Mouse (Mus musculus): Measurements from ENCODE around the gene Magoh. TPM values are rescaled to one million over a fixed set of nuclear protein-coding genes. Genes with fewer than 3 reads are reported as not detected.

Gene Magoh
- polyA plus RNA-seq, 1 experiment, result 90.0 TPM

GRCm38 (mm10) chr4:107844971-107845370 lies 34.6 kb upstream of the Magoh start:
- TF ChIP-seq USF1 (IDR thresholded peaks at IDR 0.05; ENCODE audit: low read depth), result no peak
- no peak for TF ChIP-seq MYOD1 (IDR thresholded peaks at IDR 0.05; ENCODE audit: control insufficient read depth in 1 of 3, insufficient read length in 2 of 3, low read depth in 2 of 3)
- no peak for TF ChIP-seq MYOG (IDR thresholded peaks at IDR 0.05; ENCODE audit: control insufficient read depth in 1 of 3, insufficient read depth in 1 of 3, insufficient read length in 2 of 3, low read depth in 2 of 3)
- no peak for TF ChIP-seq MAX (IDR thresholded peaks at IDR 0.05; ENCODE audit: low read depth)
- TF ChIP-seq E2F4 (IDR thresholded peaks at IDR 0.05; ENCODE audit: insufficient read depth), result no peak
- TF ChIP-seq SRF (IDR thresholded peaks at IDR 0.05; ENCODE audit: control insufficient read depth, insufficient read length, low read depth), result no peak
- TF ChIP-seq TCF12 (IDR thresholded peaks at IDR 0.05; ENCODE audit: insufficient read depth, poor library complexity, severe bottlenecking), result no peak
- no peak for TF ChIP-seq POLR2A (IDR thresholded peaks at IDR 0.05; ENCODE audit: insufficient read length, low read depth)
- TF ChIP-seq CEBPB (IDR thresholded peaks at IDR 0.05; ENCODE audit: insufficient read depth, poor library complexity, severe bottlenecking), result no peak
- no peak for TF ChIP-seq REST (IDR thresholded peaks at IDR 0.05; ENCODE audit: insufficient read depth, insufficient read length)
- no peak for TF ChIP-seq POLR2AphosphoS2 (IDR thresholded peaks at IDR 0.05; ENCODE audit: insufficient read length, low read depth)
- H3K4me3 ChIP-seq, result no peak overlapping the region
- H3K27me3 ChIP-seq (ENCODE audit: control insufficient read depth, insufficient read depth, insufficient read length), result no peaks in the 10 kb centered on the region
- H3K4me2 ChIP-seq (ENCODE audit: low read depth), result no peak overlapping the region
- H3K36me3 ChIP-seq (ENCODE audit: control insufficient read depth, insufficient read depth), result no peaks in the 10 kb centered on the region
- no peak overlapping the region for H3ac ChIP-seq (ENCODE audit: control insufficient read depth, insufficient read length)
- no peaks in the 10 kb centered on the region for H3K79me2 ChIP-seq (ENCODE audit: control insufficient read depth, insufficient read depth)

DNA sequence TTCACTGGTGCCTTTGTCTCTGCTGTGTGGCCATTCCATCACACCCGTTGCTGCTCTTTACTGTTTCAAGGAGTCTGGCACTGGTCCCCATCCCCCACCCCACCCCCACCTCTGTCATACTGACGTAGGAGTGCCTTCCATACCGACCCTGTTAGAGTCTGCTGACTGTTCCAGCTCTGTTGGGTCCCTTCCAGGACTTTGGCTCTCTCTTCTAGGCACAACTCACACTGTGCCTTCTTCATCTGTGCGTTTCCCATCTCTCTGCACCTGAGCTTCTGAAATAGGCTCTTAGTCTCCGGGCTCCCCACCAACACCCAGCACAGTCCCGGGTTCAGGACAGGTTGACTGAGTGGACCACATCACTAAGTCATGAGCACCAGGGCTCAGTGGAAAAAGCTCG lies 32.8 kb upstream of the Magoh start:
- Histone ChIP-seq H3ac (ENCODE audit: control insufficient read depth, insufficient read length) (no peak overlapping the region), H3K4me3 (no peak overlapping the region), H3K79me2 (ENCODE audit: control insufficient read depth, insufficient read depth) (no peaks in the 10 kb centered on the region), H3K27me3 (ENCODE audit: control insufficient read depth, insufficient read depth, insufficient read length) (no peaks in the 10 kb centered on the region), H3K4me2 (ENCODE audit: low read depth) (no peak overlapping the region), H3K36me3 (ENCODE audit: control insufficient read depth, insufficient read depth) (no peaks in the 10 kb centered on the region)
- TF ChIP-seq POLR2AphosphoS2 (IDR thresholded peaks at IDR 0.05; ENCODE audit: insufficient read length, low read depth), result no peak
- TF ChIP-seq MAX (IDR thresholded peaks at IDR 0.05; ENCODE audit: low read depth), result no peak
- TF ChIP-seq SRF (IDR thresholded peaks at IDR 0.05; ENCODE audit: control insufficient read depth, insufficient read length, low read depth), result no peak

DNA sequence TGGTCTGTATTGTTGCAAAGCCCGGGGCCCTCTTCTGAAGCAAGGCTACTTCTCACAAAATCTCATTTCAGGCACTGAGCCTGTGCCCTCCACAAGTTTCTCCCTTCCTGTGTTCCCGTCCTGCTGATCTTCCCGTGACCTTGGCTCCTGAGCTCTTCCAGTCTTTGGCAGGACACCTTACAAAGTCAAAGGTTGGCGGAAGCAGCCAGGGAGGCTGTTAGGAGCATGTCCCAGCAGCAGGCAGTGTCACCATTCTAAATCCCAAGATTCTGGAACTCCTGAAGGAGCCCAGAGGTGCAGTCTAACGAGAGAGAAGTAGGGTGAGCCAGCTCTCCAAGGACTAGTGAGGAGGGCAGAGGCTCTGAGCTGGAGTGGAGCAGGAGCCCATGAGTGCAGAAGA lies 31.0 kb upstream of the Magoh start:
- H3K4me2 ChIP-seq (ENCODE audit: low read depth), result no peak overlapping the region
- H3K79me2 ChIP-seq (ENCODE audit: control insufficient read depth, insufficient read depth), result no peaks in the 10 kb centered on the region
- H3ac ChIP-seq (ENCODE audit: control insufficient read depth, insufficient read length), result no peak overlapping the region
- H3K27me3 ChIP-seq (ENCODE audit: control insufficient read depth, insufficient read depth, insufficient read length), result no peaks in the 10 kb centered on the region
- TF ChIP-seq POLR2AphosphoS2 (IDR thresholded peaks at IDR 0.05; ENCODE audit: insufficient read length, low read depth) (no peak), USF1 (IDR thresholded peaks at IDR 0.05; ENCODE audit: low read depth) (no peak), MYOD1 (IDR thresholded peaks at IDR 0.05; ENCODE audit: control insufficient read depth in 1 of 3, insufficient read length in 2 of 3, low read depth in 2 of 3) (no peak), TCF3 (IDR thresholded peaks at IDR 0.05; ENCODE audit: insufficient read length, low read depth) (no peak), MAX (IDR thresholded peaks at IDR 0.05; ENCODE audit: low read depth) (no peak), POLR2A (IDR thresholded peaks at IDR 0.05; ENCODE audit: insufficient read length, low read depth) (no peak), E2F4 (IDR thresholded peaks at IDR 0.05; ENCODE audit: insufficient read depth) (no peak), CEBPB (IDR thresholded peaks at IDR 0.05; ENCODE audit: insufficient read depth, poor library complexity, severe bottlenecking) (no peak), TCF12 (IDR thresholded peaks at IDR 0.05; ENCODE audit: insufficient read depth, poor library complexity, severe bottlenecking) (no peak), REST (IDR thresholded peaks at IDR 0.05; ENCODE audit: insufficient read depth, insufficient read length) (no peak), MYOG (IDR thresholded peaks at IDR 0.05; ENCODE audit: control insufficient read depth in 1 of 3, insufficient read depth in 1 of 3, insufficient read length in 2 of 3, low read depth in 2 of 3) (no peak), SRF (IDR thresholded peaks at IDR 0.05; ENCODE audit: control insufficient read depth, insufficient read length, low read depth) (no peak)
- H3K4me3 ChIP-seq, result no peak overlapping the region
- H3K36me3 ChIP-seq (ENCODE audit: control insufficient read depth, insufficient read depth), result no peaks in the 10 kb centered on the region

DNA sequence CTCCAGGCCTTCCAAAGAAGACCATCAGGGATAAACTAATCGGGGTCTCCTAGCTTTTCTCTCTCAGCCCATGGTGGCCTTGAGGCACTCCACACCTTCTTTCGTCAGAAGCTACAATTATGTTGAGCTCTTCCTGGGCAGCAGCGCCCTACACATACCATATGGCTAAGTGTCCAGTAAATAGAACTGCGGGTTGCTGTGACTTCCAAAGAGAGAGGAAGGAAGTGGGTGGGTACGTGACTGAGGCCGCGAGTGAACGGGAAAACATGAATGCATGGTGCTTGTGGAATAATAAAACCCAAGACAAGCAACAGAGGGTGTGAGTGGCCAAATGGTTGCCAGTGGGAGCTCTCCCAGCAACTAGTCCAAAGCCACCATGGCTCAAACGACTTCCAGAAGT lies 29.9 kb upstream of the Magoh start:
- no peak for TF ChIP-seq USF1 (IDR thresholded peaks at IDR 0.05; ENCODE audit: low read depth)
- TF ChIP-seq TCF12 (IDR thresholded peaks at IDR 0.05; ENCODE audit: insufficient read depth, poor library complexity, severe bottlenecking), result no peak
- no peak for TF ChIP-seq E2F4 (IDR thresholded peaks at IDR 0.05; ENCODE audit: insufficient read depth)
- TF ChIP-seq CEBPB (IDR thresholded peaks at IDR 0.05; ENCODE audit: insufficient read depth, poor library complexity, severe bottlenecking), result no peak
- no peak for TF ChIP-seq MYOD1 (IDR thresholded peaks at IDR 0.05; ENCODE audit: control insufficient read depth in 1 of 3, insufficient read length in 2 of 3, low read depth in 2 of 3)
- TF ChIP-seq MYOG (IDR thresholded peaks at IDR 0.05; ENCODE audit: control insufficient read depth in 1 of 3, insufficient read depth in 1 of 3, insufficient read length in 2 of 3, low read depth in 2 of 3), result no peak
- no peak for TF ChIP-seq POLR2A (IDR thresholded peaks at IDR 0.05; ENCODE audit: insufficient read length, low read depth)
- TF ChIP-seq POLR2AphosphoS2 (IDR thresholded peaks at IDR 0.05; ENCODE audit: insufficient read length, low read depth), result no peak
- TF ChIP-seq REST (IDR thresholded peaks at IDR 0.05; ENCODE audit: insufficient read depth, insufficient read length), result no peak
- no peak for TF ChIP-seq SRF (IDR thresholded peaks at IDR 0.05; ENCODE audit: control insufficient read depth, insufficient read length, low read depth)
- no peak for TF ChIP-seq MAX (IDR thresholded peaks at IDR 0.05; ENCODE audit: low read depth)
- no peak for TF ChIP-seq TCF3 (IDR thresholded peaks at IDR 0.05; ENCODE audit: insufficient read length, low read depth)
- no peak overlapping the region for H3ac ChIP-seq (ENCODE audit: control insufficient read depth, insufficient read length)
- H3K27me3 ChIP-seq (ENCODE audit: control insufficient read depth, insufficient read depth, insufficient read length), result no peaks in the 10 kb centered on the region
- no peaks in the 10 kb centered on the region for H3K79me2 ChIP-seq (ENCODE audit: control insufficient read depth, insufficient read depth)
- no peaks in the 10 kb centered on the region for H3K36me3 ChIP-seq (ENCODE audit: control insufficient read depth, insufficient read depth)
- no peak overlapping the region for H3K4me3 ChIP-seq
- no peak overlapping the region for H3K4me2 ChIP-seq (ENCODE audit: low read depth)

DNA sequence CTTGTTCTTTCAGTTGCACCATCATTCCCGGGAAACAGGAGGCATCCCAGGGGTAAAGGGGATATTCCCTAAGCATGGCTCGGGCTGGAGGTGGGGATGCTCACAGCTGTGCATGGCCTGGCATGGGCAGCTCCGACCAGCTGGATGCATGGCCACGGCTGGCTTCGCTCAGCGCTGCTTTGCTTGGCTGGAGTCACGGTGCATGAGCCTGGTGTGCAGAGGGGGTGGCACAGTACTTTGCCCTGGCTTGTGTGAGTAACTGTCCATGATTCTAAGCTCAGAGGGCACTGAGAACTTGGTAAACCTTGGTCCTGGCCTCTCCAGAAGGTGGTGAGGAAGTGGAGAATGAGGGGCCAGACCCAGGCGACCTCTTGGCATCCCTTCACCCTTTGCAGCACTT lies 29.5 kb upstream of the Magoh start:
- Histone ChIP-seq H3ac (ENCODE audit: control insufficient read depth, insufficient read length) (no peak overlapping the region), H3K36me3 (ENCODE audit: control insufficient read depth, insufficient read depth) (no peaks in the 10 kb centered on the region), H3K27me3 (ENCODE audit: control insufficient read depth, insufficient read depth, insufficient read length) (no peaks in the 10 kb centered on the region), H3K4me2 (ENCODE audit: low read depth) (no peak overlapping the region), H3K4me3 (no peak overlapping the region), H3K79me2 (ENCODE audit: control insufficient read depth, insufficient read depth) (no peaks in the 10 kb centered on the region)
- TF ChIP-seq E2F4 (IDR thresholded peaks at IDR 0.05; ENCODE audit: insufficient read depth) (no peak), POLR2AphosphoS2 (IDR thresholded peaks at IDR 0.05; ENCODE audit: insufficient read length, low read depth) (no peak), POLR2A (IDR thresholded peaks at IDR 0.05; ENCODE audit: insufficient read length, low read depth) (no peak), MYOG (IDR thresholded peaks at IDR 0.05; ENCODE audit: control insufficient read depth in 1 of 3, insufficient read depth in 1 of 3, insufficient read length in 2 of 3, low read depth in 2 of 3) (no peak), USF1 (IDR thresholded peaks at IDR 0.05; ENCODE audit: low read depth) (no peak), MYOD1 (IDR thresholded peaks at IDR 0.05; ENCODE audit: control insufficient read depth in 1 of 3, insufficient read length in 2 of 3, low read depth in 2 of 3) (no peak), MAX (IDR thresholded peaks at IDR 0.05; ENCODE audit: low read depth) (no peak), SRF (IDR thresholded peaks at IDR 0.05; ENCODE audit: control insufficient read depth, insufficient read length, low read depth) (no peak), TCF12 (IDR thresholded peaks at IDR 0.05; ENCODE audit: insufficient read depth, poor library complexity, severe bottlenecking) (no peak), CEBPB (IDR thresholded peaks at IDR 0.05; ENCODE audit: insufficient read depth, poor library complexity, severe bottlenecking) (no peak), TCF3 (IDR thresholded peaks at IDR 0.05; ENCODE audit: insufficient read length, low read depth) (no peak), REST (IDR thresholded peaks at IDR 0.05; ENCODE audit: insufficient read depth, insufficient read length) (no peak)

Data from myocyte (in vitro differentiated cells).